Mouse (Mus musculus) C2C12 (cell line): ENCODE results near the gene Rab6a.

Source experiments
- CEBPB ChIP-seq: IDR thresholded peaks from one replicate; pipeline ENCODE4 v1.6.1; 2011; ENCODE audit warnings: low read depth, mild to moderate bottlenecking, control low read depth, moderate library complexity
- CTCF ChIP-seq: IDR thresholded peaks from one replicate; pipeline ENCODE4 v1.5.1; 2011; ENCODE audit not compliant: control insufficient read depth, insufficient read depth, insufficient read length
- FOSL1 ChIP-seq: IDR thresholded peaks from one replicate; pipeline ENCODE4 v1.8.0; 2011; ENCODE audit warnings: mild to moderate bottlenecking, low read length; ENCODE audit not compliant: poor library complexity, insufficient read depth, severe bottlenecking
- MAX ChIP-seq: IDR thresholded peaks from one replicate; pipeline ENCODE4 v1.6.1; 2011; ENCODE audit warnings: mild to moderate bottlenecking, control low read depth
- MYOD1 ChIP-seq: IDR thresholded peaks from one replicate; pipeline ENCODE4 v1.6.1; 2011; ENCODE audit warnings: low read depth; ENCODE audit not compliant: control insufficient read depth, insufficient read length
- MYOG ChIP-seq: IDR thresholded peaks from one replicate; pipeline ENCODE4 v1.6.1; 2011; ENCODE audit not compliant: control insufficient read depth, insufficient read length; ENCODE audit errors: extremely low read depth
- USF1 ChIP-seq: IDR thresholded peaks from one replicate; pipeline ENCODE4 v1.6.1; 2011; ENCODE audit warnings: low read depth, mild to moderate bottlenecking, control low read depth, moderate library complexity

- TF ChIP-seq CTCF (no peak), USF1 (no peak), MAX (no peak), MYOG (no peak), CEBPB (no peak), FOSL1 (no peak), MYOD1 (no peak)
Measured at GRCm38 (mm10) chr7:100662231-100662630, 55.0 kb downstream of the Rab6a start, which contains the start of gene Plekhb1.
